Mouse (Mus musculus): ENCODE measurements around the gene Olfr47. TPM values are rescaled to one million over a fixed set of nuclear protein-coding genes. Genes with fewer than 3 reads are reported as not detected.
"Not testable (repeated sequence)": the region's sequence is repeated elsewhere in the genome, so short reads cannot be mapped to it uniquely, and the experiment has no call there.

Gene Olfr47
- not detected in 2 replicates for polyA plus RNA-seq (2012; rRNA removed)

- 63% methylated on average over 1 of the region's 1 CpGs for WGBS
- not testable (repeated sequence) for H3K36me3 ChIP-seq (ENCODE audit: control insufficient read depth, insufficient read depth, low read length); H3K27ac ChIP-seq (ENCODE audit: insufficient read depth, low read depth, low read length); H3K27me3 ChIP-seq (ENCODE audit: control insufficient read depth, insufficient read depth, low read length); H3K4me3 ChIP-seq (ENCODE audit: low read depth, low read length); H3K4me1 ChIP-seq (ENCODE audit: control insufficient read depth, insufficient read depth, insufficient read length, low read length)
Measured at GRCm38 (mm10) chr6:43231255-43231654, at the start of gene Olfr47. Gene Olfr47, plus strand, starts transcription at chr6:43231529.

DNA sequence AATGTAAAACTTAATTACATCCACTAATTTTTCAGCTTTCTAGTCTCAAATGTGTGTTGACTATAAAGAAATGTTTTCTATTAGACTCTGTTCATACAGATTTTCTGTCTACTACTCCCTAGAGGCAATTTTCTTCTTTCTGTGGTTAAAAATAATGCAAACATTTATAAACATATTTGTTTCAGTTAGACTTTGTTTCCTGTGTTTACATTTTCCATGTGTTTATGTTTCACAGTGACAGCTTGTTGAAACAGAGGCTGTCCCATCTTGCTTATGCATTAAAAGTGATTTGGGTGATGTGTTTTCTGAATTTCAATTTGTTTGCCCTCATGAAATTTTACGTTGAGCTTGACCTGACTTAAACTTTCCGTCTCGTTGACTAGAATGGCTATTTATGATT lies 40.3 kb upstream of the Olfr47 start:
- Histone ChIP-seq H3K36me3 (ENCODE audit: control insufficient read depth, insufficient read depth, low read length) (no peaks in the 10 kb centered on the region), H3K27ac (ENCODE audit: insufficient read depth, low read depth, low read length) (no peak overlapping the region), H3K4me3 (ENCODE audit: low read depth, low read length) (no peak overlapping the region), H3K4me1 (ENCODE audit: control insufficient read depth, insufficient read depth, insufficient read length, low read length) (no peaks in the 10 kb centered on the region), H3K27me3 (ENCODE audit: control insufficient read depth, insufficient read depth, low read length) (no peaks in the 10 kb centered on the region)
- TF ChIP-seq CTCF (IDR thresholded peaks at IDR 0.05; ENCODE audit: extremely low read depth, insufficient read length, insufficient replicate concordance, low read depth, low read length) = no peak
- no peak for TF ChIP-seq POLR2A (IDR thresholded peaks at IDR 0.05; ENCODE audit: low read depth, low read length)
- WGBS = 71% methylated on average over 3 of the region's 3 CpGs

- Histone ChIP-seq H3K4me1 (ENCODE audit: control insufficient read depth, insufficient read depth, insufficient read length, low read length) (no peaks in the 10 kb centered on the region), H3K4me3 (ENCODE audit: low read depth, low read length) (no peak within 1 kb of the TSS), H3K36me3 (ENCODE audit: control insufficient read depth, insufficient read depth, low read length) (no peaks in the 10 kb centered on the region), H3K27me3 (ENCODE audit: control insufficient read depth, insufficient read depth, low read length) (no peaks in the 10 kb centered on the region), H3K27ac (ENCODE audit: insufficient read depth, low read depth, low read length) (no peak within 1 kb of the TSS)
- TF ChIP-seq CTCF (IDR thresholded peaks at IDR 0.05; ENCODE audit: extremely low read depth, insufficient read length, insufficient replicate concordance, low read depth, low read length) (no peak), POLR2A (IDR thresholded peaks at IDR 0.05; ENCODE audit: low read depth, low read length) (no peak)
Measured at GRCm38 (mm10) chr6:43196781-43197180, 34.5 kb upstream of the Olfr47 start, which contains the start of gene Olfr435. Gene Olfr435, plus strand, starts transcription at chr6:43197146.

DNA sequence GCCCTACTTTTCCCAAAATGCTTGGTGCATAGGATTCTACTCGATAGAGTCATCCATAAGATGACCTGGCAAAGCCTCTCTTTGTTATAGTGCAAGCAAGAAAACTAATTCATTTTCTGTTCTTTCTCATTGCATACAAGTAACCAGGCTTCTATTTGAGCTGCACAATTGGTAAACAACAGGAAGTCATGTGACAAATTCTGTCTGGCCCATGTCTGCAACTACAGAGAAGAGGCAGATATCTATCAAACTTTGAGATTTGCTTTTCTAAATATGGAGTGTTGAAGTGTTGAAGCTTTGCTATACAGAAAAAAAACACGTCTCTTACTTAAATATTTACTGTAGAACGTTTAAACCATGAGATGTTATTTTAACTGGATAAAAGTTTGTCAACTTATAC lies 33.2 kb upstream of the Olfr47 start:
- Histone ChIP-seq H3K4me3 (ENCODE audit: low read depth, low read length) (no peak overlapping the region), H3K36me3 (ENCODE audit: control insufficient read depth, insufficient read depth, low read length) (no peaks in the 10 kb centered on the region), H3K27ac (ENCODE audit: insufficient read depth, low read depth, low read length) (no peak overlapping the region), H3K27me3 (ENCODE audit: control insufficient read depth, insufficient read depth, low read length) (no peaks in the 10 kb centered on the region), H3K4me1 (ENCODE audit: control insufficient read depth, insufficient read depth, insufficient read length, low read length) (no peaks in the 10 kb centered on the region)
- no peak for TF ChIP-seq POLR2A (IDR thresholded peaks at IDR 0.05; ENCODE audit: low read depth, low read length)
- no peak for TF ChIP-seq CTCF (IDR thresholded peaks at IDR 0.05; ENCODE audit: extremely low read depth, insufficient read length, insufficient replicate concordance, low read depth, low read length)
- 57% methylated on average over 3 of the region's 3 CpGs for WGBS

GRCm38 (mm10) chr6:43202786-43203185 lies 28.5 kb upstream of the Olfr47 start:
- no peaks in the 10 kb centered on the region for H3K27me3 ChIP-seq (ENCODE audit: control insufficient read depth, insufficient read depth, low read length)
- no peak overlapping the region for H3K4me3 ChIP-seq (ENCODE audit: low read depth, low read length)
- no peaks in the 10 kb centered on the region for H3K36me3 ChIP-seq (ENCODE audit: control insufficient read depth, insufficient read depth, low read length)
- no peaks in the 10 kb centered on the region for H3K4me1 ChIP-seq (ENCODE audit: control insufficient read depth, insufficient read depth, insufficient read length, low read length)
- H3K27ac ChIP-seq (ENCODE audit: insufficient read depth, low read depth, low read length) = no peak overlapping the region
- TF ChIP-seq POLR2A (IDR thresholded peaks at IDR 0.05; ENCODE audit: low read depth, low read length) = no peak
- TF ChIP-seq CTCF (IDR thresholded peaks at IDR 0.05; ENCODE audit: extremely low read depth, insufficient read length, insufficient replicate concordance, low read depth, low read length) = no peak

DNA sequence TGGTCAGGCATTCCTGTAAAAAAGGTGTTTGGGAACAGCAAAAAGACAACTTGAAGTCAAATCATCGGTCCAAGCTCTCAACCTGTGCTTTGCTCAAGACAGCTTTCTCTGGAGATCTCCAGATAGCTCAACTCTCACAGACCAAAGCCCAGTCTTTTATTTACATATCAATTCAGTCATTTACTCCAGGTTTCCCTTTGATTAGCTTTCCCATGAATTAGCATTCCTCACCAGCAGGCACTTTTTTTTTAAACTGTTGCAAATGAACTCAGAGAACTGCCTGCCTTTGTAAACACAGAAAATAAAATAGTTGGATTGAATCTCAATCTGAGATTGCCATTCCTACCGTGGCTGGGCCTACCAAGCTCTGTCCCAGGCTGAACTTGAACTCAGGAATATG lies 26.0 kb upstream of the Olfr47 start:
- H3K4me1 ChIP-seq (ENCODE audit: control insufficient read depth, insufficient read depth, insufficient read length, low read length) = no peaks in the 10 kb centered on the region
- no peaks in the 10 kb centered on the region for H3K36me3 ChIP-seq (ENCODE audit: control insufficient read depth, insufficient read depth, low read length)
- H3K4me3 ChIP-seq (ENCODE audit: low read depth, low read length) = no peak overlapping the region
- WGBS = 36% methylated on average over 2 of the region's 2 CpGs
- TF ChIP-seq CTCF (IDR thresholded peaks at IDR 0.05; ENCODE audit: extremely low read depth, insufficient read length, insufficient replicate concordance, low read depth, low read length) (no peak), POLR2A (IDR thresholded peaks at IDR 0.05; ENCODE audit: low read depth, low read length) (no peak)
- H3K27me3 ChIP-seq (ENCODE audit: control insufficient read depth, insufficient read depth, low read length) = no peaks in the 10 kb centered on the region
- no peak overlapping the region for H3K27ac ChIP-seq (ENCODE audit: insufficient read depth, low read depth, low read length)

GRCm38 (mm10) chr6:43212873-43213272 lies 18.5 kb upstream of the Olfr47 start, which contains the start of gene Olfr434:
Gene Olfr434, plus strand, starts transcription at chr6:43213021.
- H3K4me3 ChIP-seq (ENCODE audit: low read depth, low read length) = not testable (repeated sequence)

GRCm38 (mm10) chr6:43242061-43242460 lies 10.7 kb downstream of the Olfr47 start:
- H3K27me3 ChIP-seq (ENCODE audit: control insufficient read depth, insufficient read depth, low read length) = no peaks in the 10 kb centered on the region
- no peaks in the 10 kb centered on the region for H3K4me1 ChIP-seq (ENCODE audit: control insufficient read depth, insufficient read depth, insufficient read length, low read length)
- no peak overlapping the region for H3K4me3 ChIP-seq (ENCODE audit: low read depth, low read length)
- no peak overlapping the region for H3K27ac ChIP-seq (ENCODE audit: insufficient read depth, low read depth, low read length)
- 10% methylated on average over 4 of the region's 4 CpGs for WGBS
- H3K36me3 ChIP-seq (ENCODE audit: control insufficient read depth, insufficient read depth, low read length) = no peaks in the 10 kb centered on the region
- TF ChIP-seq CTCF (IDR thresholded peaks at IDR 0.05; ENCODE audit: extremely low read depth, insufficient read length, insufficient replicate concordance, low read depth, low read length) (peak; percentile 31; the same call in 1 of the 2 replicates), POLR2A (IDR thresholded peaks at IDR 0.05; ENCODE audit: low read depth, low read length) (no peak)

More at GRCm38 (mm10) chr6:43212873-43213272, 18.5 kb upstream of the Olfr47 start, which contains the start of gene Olfr434:
- not testable (repeated sequence) for H3K36me3 ChIP-seq (ENCODE audit: control insufficient read depth, insufficient read depth, low read length); H3K27ac ChIP-seq (ENCODE audit: insufficient read depth, low read depth, low read length); H3K27me3 ChIP-seq (ENCODE audit: control insufficient read depth, insufficient read depth, low read length); H3K4me1 ChIP-seq (ENCODE audit: control insufficient read depth, insufficient read depth, insufficient read length, low read length)

Measured in small intestine, adult 2 months (tissue).